Mouse (Mus musculus) right cerebral cortex, postnatal 14 days (tissue): Measurements from ENCODE around the gene Zfp827.
A peak's percentile ranks its signal among the peaks of the same experiment; 100 is the strongest.

Experiments used
- DNase-seq: peaks from one replicate; pipeline ENCODE4 v3.0.0; 2022

The Zfp827 gene

DNA sequence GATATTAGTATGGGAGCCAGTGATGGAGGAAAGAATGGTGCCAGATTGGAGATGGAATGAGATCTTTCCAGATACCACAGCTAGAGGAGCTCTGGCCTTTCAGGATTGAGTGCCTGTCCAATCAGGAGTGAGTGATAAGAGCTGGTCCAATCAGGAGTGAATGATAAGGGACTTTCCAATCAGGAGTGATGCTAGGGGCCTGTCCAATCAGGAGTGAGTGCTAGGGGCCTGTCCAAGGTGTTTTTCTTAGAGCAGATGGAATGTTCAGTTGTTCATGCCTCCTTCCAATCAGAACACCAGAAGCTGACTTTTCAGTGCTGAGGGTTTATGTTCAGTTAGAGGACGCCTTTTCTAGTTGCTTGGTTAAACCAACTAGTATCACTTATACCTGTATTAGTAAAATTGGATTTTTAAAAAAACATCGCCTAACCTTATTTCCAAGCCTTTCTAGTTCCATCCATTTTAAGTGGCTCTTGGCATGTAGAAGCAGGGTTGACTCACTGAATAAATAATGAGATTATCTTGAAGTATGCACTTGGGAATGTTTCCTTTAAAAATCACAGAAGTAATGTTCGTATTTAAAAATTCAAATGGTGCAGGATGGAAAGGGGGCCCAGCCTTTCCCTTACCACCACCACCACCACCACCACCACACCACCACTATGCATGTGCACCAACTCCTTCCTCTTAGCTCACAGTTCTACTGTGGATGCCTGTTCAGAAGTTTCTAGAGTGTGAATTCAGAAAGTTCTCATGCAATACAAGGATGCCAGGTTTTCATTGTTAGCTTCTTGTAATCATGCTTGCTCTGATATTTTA lies 39.8 kb downstream of the Zfp827 start:
- DNase-seq: no peak

DNA sequence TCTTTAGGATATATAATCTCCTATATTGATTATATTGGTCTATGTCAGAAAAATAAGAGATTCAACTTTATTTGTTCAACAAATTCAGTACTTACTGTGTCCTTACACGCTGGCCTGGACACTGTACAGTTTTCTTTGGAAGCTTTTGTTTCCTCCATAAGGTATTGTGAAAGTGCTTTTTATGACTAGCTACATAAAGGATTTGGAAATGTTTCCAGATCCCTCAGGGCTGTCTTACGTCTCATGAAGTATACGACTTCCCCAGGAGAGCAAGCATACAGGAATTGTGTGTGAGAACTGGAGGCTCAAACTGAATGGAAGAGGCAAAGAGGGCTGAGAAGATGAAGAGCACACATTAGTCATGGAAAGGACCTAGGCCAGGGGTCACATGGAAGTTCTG lies 45.1 kb downstream of the Zfp827 start:
- no peak for DNase-seq

DNA sequence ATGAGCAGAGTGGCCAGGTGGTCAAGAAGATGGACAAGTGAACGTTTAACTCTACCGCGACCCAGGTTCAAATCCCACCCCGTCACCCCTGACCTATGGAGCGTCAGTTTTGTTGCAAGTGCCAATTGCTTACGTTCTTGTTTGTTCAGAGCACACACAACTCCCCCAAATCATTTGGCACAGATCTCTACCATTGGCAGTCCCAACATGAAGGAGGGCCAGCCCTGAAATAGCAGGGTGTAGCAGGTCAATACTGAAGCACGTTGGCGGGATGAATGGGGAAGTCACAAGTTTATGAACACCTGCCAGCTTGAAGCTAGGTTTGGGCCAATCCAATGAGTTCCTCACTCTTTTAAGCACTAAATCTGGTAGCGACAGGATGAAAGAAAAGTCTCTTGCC lies 46.7 kb downstream of the Zfp827 start:
- DNase-seq: no peak

DNA sequence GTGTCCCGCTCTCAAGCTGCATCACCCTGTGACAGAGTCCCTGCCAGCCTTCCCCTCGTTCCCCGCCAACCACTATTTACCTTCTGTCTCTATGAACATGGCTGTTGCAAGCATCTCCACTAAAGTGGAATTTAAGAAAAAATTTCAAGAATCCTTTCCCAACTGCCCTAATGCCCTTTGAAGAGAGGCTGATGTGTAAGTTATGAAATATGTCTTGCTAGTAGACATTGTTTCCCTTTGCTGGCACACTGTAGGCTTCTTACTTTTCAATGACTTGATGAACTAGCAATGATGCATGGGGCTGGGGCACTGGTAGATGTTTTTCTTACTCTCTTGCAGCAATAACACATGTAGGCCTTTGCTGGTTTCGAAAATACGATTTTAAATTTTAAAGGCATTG lies 49.0 kb downstream of the Zfp827 start:
- no peak for DNase-seq

DNA sequence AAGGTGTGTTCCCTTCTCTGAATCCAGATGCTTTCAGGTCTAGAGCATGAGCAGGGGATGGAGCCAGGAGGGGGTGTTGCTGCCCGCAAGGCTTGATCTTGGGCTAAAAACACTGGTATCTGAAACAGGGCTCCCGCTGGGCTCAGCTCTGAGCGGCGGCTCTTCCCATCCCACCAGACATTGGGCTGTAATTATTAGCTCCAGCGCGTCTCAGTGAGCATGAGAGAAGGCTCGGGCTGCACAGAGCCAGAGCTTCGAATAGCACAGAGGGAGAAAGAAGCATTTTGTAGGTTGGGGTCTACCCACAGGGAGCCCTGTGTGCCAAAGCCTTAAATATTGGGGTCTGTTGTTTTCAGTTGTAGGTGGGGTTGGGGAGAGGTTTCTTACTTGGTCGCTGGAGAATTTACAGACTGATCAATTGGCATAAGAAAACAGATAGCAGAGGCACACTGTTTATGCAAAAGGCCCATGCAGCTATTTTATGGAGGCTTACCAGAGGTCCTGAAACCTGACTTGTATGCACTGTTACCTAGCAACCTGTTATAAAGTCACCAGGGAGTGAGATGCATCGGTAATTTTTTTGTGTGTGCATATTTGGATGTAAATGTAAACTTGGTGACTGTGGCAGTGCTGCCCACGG lies 50.4 kb downstream of the Zfp827 start:
- DNase-seq: no peak

DNA sequence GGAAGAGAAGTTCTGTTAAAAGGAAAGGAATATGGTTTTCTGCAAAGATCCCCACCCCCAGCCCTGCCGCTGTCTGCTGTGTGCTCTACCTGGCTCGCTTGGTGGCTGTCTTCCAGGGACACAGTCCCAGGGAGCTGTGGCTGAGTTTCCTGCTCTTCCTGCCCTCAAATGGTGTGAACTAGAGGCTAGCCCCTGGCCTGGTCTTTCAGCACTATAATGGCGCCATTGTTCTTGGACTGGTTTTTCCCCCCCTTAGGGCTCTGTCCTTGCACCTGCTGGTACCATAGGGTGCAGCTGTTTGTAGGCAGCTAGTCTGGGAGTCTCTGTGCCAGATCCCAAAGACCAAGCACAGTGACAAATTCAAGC lies 50.9 kb downstream of the Zfp827 start:
- no peak for DNase-seq

DNA sequence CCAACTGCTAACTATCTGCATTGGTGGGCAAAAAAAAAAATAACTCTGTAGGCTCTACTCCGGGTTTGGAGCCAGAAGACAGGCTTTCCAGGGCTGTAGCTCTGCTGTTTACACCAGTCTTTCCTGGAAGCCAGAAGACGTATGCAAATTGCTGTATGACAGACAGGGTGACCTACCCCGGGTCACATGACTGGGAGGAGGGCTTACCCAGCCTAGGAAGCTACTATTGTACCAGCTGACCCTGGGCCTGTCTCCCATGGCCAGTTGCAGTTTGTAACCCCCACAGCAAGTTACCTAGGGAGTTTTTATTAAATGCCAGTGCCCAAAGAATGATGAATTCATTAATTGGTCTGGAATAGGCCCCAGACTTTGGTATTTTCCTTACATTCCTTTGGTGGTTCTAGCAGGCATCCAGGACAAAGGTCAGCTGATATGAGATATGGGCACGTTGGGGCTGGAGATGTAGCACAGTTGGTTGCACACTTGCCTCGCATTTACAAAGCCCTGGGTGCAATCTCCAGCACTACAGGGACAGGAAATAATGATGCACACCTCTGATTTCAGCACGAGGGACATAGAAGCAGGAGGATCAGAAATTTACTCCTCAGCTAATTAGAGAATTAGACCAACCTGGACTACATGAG lies 52.0 kb downstream of the Zfp827 start:
- no peak for DNase-seq

DNA sequence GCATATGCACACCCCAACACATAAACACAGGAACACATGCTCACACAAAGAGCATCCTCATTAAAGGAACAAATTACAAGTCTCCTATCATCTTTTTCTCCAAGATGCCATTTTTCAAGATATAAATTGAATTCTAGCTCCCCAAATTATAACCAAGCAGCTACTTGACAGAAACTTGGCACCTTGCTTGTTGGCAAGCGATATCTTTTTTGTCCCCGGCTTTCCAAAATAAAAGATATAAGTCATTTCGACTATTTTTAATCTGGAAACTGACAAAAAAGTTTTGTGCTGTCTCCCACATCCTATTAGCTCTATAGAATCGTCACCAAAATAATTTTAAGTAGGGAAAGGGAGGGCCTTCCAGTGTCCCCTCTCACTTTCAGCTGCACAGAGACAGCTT lies 53.1 kb downstream of the Zfp827 start:
- no peak for DNase-seq

DNA sequence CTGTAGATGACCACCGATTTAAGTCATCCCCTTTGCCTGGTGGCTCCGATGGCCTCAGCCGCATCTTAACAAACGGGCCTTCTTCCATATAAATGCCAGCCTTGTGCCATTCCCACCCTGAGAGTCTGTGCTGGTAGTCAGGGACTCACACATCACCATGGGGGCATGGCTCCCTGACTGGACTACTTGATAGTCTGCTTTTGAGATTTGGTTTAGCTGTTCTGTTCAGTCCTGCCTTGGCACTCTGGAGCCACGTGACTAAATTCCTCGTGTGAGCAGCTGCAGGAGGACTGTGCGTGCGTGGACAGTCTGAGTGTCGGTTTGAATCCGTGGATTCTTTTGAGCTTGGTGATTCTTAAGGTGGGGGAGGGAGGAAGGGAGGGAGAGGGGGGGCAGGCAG lies 53.7 kb downstream of the Zfp827 start:
- no peak for DNase-seq

DNA sequence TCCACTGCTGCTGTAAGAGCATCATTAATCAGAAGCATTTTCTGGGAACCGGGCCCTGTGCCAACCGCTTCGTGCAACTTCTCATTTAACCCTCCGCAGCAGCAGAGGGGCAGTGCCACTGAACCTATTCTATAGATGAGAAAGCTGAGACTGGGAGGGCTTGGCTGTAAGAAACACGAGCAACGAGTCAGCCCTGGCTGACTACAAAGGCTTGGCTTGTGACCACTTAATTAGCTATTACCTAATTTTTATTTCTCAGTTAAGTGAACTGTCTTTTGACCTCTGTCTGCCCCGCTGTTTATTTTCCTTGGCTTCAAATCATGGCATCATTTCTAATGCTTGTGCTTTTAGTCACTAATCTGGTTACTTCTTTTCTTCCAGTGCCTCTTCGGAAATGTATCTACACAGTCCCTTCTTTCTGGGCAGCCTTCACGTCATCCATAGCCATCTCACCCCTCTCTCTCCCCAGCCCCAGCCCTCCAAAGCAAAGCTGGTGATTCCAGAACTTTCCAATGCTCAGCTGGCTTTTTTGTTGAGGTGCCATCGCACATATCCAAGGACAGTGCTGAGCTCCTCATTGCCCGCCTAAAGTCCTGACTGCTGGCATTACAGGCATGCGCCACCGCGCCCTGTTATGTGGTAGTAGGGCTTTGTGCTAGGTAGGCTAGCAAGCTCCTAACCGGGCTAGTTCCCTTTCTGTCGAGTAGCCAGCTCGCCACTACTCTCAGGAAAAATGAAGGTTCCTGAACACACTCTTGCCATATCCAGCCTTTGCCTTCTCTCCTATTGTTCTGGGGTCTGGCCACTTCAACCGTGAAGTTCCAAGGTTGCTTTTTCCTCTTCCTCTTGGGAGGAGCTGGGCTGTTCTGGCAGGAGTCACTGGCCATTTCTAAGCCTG lies 55.5 kb downstream of the Zfp827 start:
- DNase-seq: peak; percentile 33

DNA sequence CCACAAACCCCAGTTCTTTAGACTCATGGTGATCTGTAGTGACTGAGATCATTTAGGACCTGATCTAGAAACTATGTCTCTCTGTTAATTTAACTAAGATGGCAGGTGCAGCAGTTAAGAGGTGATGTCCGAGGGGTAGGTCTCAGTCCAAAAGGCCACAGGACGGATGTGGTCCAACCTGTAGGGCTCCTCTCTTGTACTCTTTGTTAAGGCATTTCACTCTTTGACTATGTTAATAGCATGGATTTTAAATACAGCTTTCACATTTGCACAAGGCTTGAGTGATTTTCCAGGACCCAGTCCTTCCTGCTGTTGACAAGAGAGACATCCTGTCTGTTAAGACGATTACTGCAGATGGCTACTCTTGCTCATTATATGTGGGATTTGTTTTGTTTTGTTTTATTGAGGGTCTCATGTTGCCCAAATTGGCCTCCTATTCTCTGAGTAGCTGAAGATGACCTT lies 56.2 kb downstream of the Zfp827 start:
- no peak for DNase-seq

DNA sequence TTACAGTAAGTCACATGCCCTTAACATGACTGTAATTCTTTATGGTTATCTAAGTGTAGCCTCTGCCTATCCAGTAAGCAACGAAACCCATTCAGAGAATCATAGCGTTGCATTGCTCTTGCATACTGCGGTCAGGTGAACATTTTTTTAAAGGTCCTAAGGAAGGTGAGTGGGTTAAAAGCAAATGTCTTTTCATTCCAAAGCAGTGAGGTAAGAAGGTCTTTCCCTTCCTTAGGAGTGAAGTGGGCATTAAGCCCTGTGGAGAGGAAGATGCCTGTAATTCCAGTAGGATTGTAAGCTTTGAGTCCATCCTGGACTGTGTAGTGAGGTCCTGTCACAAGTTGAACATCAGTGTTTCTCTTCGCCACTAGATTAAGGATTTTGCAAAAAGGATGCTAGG lies 66.2 kb downstream of the Zfp827 start:
- no peak for DNase-seq

DNA sequence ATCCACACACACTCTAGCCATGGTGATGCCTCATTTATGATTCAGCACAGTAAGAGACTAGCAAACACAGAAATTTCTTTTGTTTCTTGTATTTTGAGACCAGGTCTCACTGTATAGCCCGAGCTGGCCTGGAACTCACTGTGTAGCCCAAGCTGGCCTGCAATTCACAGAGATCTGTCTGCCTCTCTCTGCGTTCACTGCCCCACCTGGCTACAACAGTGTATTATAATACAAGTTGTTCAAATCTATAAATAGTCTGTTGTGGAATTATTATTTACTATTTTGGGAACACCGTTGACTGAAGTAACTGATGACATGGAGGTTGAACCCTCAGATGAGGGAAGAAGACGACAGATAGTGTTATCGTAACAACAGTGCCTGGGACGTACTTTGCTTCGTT lies 66.9 kb downstream of the Zfp827 start:
- no peak for DNase-seq

DNA sequence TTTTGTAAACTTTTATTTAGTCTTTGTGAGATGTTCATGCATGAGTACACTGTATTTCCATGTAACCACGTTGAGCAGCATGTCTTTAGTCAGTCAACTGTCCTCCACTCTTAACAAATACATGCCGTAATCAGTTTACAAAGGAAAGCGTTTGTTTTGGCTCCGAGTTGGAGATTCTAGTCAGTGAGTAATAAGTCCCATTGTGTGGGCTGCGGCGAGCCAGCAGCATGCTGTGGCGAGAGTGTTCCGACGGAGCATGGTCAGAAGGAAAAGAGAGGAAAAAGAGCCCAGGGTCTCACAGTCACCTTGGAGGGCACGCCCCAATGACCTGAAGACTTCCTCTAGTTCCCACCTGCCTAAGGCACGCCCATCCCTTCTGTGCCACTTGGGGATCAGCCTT lies 68.7 kb downstream of the Zfp827 start:
- DNase-seq: no peak

DNA sequence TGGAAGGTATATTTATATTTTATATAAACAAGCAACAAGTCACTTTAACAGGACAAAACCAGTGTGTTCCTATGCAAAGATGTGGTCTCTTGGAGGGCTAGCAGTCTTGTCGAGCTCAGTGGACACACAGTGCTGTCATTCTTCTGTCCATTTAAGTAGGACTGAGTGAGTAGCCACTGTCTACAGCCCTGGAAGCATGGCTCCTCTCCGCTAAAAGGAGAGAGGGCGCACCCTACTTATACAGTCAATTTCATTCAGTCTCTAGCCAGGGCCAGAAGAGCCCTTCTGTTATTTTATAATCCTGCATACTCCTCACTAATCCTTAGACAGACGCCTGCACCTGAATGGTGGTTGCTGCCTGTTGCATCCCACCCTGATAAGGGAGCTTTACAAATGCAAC lies 74.5 kb downstream of the Zfp827 start:
- DNase-seq: no peak

DNA sequence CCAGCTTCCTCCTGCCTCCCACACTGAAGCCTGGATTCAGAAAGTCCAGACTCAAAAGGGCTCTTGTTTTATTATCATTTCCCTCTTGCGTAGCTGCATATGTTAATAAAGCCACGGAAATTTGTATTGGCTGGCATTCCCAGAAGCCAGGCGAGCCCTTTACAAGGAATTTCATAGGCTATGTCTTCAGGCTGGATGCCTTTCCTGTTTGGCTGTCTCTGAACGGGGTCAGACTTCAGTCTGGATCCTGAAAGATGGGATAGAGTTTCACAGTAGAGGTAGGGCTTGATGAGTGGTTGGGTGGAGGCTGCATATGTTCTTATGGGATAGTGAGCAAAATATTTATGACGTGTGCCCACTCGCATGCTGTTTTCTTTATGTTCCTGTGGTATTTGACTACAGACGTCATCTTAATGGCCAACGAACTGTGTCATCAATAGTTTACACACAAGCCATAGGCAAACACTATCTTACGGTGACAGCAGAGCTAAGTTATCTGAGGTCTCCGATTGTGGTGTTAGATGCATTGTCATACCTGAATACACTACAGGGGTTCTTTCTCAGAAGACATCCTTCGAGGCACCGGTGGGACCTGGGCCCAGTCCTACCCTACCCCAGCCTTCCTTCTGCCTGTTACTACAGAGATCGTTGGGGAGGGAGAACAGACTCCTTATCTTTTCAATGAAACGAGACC lies 75.1 kb downstream of the Zfp827 start:
- DNase-seq: no peak

DNA sequence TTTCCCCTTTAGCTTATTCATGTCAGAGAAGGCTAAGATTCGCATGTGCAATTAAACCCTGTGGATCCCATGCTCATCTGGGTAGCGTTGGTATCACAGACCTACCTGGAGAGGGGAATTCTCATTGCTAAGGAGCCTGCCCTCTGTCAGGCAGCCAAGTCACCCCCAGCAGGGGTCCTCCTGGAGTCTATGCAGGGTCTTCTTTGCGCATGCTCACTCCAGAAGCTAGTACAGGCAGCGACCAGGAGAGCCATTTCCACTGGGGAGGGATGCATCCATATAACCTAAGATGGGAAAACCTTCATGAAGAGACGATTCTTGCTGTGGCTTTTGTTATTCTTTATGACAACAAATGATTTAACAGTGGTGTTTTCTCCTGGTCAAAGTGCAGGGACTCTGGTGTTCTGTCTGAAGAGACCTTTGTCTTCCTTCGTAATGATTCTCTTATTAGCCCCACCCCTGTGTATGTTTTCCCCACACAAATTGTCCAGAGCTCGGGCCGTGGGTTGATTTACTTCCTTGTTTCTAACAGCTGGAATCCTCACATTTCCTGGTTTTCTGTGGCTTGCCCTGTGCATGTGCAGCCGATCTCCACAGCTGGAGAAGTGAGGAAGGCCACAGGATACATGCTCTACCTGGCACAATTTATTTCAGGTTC lies 75.8 kb downstream of the Zfp827 start:
- no peak for DNase-seq

DNA sequence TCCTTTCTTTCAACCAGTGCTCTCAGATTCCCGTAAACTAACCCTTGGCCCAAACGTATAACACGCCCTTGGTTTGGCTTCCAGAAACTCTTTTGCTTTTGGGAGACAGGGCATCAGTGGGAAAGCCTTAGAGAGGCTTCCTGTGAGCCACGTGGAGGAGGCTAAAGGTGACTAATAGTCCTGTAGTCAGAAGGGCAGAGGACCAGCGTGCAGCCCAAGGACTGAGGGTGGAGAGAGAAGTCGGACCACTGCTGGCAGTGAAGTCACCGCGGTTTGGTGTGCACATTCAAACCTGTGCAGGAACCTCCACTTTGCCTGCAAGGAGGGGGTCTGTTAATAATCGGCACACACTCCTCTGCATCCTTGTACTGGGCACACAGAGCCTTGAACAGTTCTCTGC lies 76.4 kb downstream of the Zfp827 start:
- DNase-seq: no peak

DNA sequence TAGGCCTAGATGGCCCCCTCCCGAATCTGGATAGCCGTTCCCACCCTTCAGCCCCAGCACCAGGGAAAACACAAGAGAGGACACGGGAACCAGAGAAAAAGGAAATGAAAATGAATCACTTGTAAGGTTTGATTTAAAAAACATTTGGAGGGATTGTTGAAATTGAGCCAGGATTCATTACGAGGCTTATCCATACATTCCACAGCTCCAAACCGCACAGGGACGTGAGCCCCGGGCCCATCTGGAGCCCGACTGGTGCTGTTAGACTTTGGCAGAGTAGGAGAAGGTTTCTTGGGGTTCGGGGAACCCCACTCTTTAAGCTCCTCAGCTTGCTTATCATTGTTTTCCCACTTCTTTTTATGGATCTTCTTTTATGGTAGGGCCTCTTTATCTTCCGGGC lies 76.9 kb downstream of the Zfp827 start:
- no peak for DNase-seq

DNA sequence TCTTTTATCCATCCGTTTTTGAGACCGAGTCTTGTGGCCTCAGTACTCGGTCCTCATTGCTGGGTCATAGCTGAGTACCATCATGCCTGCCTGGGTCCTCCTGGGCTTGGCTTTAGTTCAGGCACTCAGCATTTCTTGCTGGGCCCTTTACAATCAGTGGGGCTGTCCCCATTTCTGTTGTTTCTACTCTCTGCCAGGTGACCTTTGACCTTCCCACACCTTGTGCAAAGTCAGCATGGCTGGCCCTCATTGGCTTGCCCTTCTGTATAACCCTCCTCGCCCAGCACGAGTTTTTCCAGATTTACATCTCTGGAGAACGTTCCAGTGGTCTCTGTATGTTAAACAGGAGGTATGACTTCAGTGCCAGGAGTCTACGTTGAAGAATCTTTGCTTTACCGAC lies 83.2 kb downstream of the Zfp827 start:
- DNase-seq: no peak

DNA sequence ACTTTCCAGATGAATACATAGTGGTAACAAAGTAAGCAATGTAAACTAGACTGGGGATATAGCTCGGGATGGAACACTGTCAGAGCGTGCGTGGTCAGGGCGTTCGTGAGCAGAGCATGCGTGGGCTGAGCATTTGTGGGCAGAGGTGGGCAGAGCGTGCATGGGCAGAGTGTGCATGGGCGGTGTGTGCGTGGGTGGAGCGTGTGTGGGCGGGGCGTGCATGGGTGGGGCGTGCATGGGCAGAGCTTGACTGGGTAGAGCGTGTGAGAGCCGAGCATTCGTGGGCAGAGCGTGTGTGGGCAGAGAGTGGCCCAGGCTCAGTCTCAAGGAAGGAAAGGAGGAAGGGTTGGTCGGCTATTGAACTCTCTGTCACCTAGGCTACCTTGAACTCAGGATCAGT lies 84.2 kb downstream of the Zfp827 start:
- no peak for DNase-seq

DNA sequence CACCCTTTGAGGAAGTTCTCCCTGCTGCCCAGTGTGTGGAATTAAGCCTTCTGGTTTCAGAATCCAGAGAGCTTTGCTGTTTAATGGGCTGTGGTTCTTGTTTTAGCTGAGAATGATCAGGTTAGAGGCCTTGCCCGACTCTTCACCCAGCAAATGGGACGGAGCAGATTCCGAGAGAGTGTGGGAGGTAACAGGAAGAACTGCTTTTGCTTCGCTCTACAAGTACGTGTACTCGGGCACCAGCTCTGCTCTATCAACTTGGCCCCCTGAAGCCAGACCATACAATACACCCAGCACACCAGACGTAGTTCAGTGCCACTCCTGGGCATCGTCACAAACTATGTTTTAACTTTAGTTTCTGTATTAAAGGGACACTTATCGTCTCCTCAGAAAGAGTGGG lies 85.3 kb downstream of the Zfp827 start:
- DNase-seq: no peak
